Mouse (Mus musculus) limb, embryonic 13.5 days (tissue): ENCODE measurements around the gene Gm3500. TPM values are rescaled to one million over a fixed set of nuclear protein-coding genes. Genes with fewer than 3 reads are reported as not detected.
"Not testable (repeated sequence)": the region's sequence is repeated elsewhere in the genome, so short reads cannot be mapped to it uniquely, and the experiment has no call there.

Experiments
- ATAC-seq: fragments of 200-750 bp; cut with Nextera tagmentation; 2 replicates; pipeline ENCODE4 v1.8.0; 2017; ENCODE audit warnings: low read depth, moderate number of reproducible peaks, moderate TSS enrichment; ENCODE audit not compliant: low FRiP score
- H3K27ac ChIP-seq: fragments of 300-500 bp; sonication (generic); 2 replicates; pipeline ENCODE4 v1.5.1; 2015; ENCODE audit warnings: inconsistent platforms, mild to moderate bottlenecking, moderate library complexity
- H3K27me3 ChIP-seq: fragments of 300-500 bp; sonication (generic); 2 replicates; pipeline ENCODE4 v1.6.1; 2015; ENCODE audit warnings: mild to moderate bottlenecking, inconsistent platforms
- H3K36me3 ChIP-seq: fragments of 300-500 bp; sonication (generic); 2 replicates; pipeline ENCODE4 v1.6.1; 2015; ENCODE audit warnings: inconsistent platforms, mild to moderate bottlenecking, moderate library complexity
- H3K4me1 ChIP-seq: fragments of 300-500 bp; sonication (generic); 2 replicates; pipeline ENCODE4 v1.6.1; 2015; ENCODE audit warnings: inconsistent platforms
- H3K4me2 ChIP-seq: fragments of 300-500 bp; sonication (generic); replicated peaks from 2 replicates; pipeline ENCODE4 v1.6.1; 2015; ENCODE audit warnings: inconsistent platforms, mild to moderate bottlenecking, moderate library complexity
- H3K4me3 ChIP-seq: fragments of 300-500 bp; sonication (generic); 2 replicates; pipeline ENCODE4 v1.5.1; 2015; ENCODE audit warnings: moderate library complexity, mild to moderate bottlenecking, inconsistent platforms
- H3K9ac ChIP-seq: fragments of 300-500 bp; sonication (generic); 2 replicates; pipeline ENCODE4 v1.6.1; 2015; ENCODE audit warnings: mild to moderate bottlenecking, inconsistent platforms
- H3K9me3 ChIP-seq: fragments of 300-500 bp; sonication (generic); 2 replicates; pipeline ENCODE4 v1.6.1; 2016; ENCODE audit warnings: inconsistent platforms
- WGBS: fragments of 180-500 bp; shearing (Covaris S2); methylation state at CpG from one replicate; pipeline ENCODE4 v1.1.7; 2015; 5-methylcytosine and 5-hydroxymethylcytosine counted together
- polyA plus RNA-seq: library from polyadenylated mRNA; unstranded; fragments of >200 nt; fragmentation: Nextera tagmentation; extraction: Ambion mirVana; gene quantifications from 2 replicates; pipeline ENCODE4 v1.2.1, GENCODE M21; 2015

The Gm3500 gene
- 0.14 TPM in 1 of 2 replicates, not detected in the other for polyA plus RNA-seq

DNA sequence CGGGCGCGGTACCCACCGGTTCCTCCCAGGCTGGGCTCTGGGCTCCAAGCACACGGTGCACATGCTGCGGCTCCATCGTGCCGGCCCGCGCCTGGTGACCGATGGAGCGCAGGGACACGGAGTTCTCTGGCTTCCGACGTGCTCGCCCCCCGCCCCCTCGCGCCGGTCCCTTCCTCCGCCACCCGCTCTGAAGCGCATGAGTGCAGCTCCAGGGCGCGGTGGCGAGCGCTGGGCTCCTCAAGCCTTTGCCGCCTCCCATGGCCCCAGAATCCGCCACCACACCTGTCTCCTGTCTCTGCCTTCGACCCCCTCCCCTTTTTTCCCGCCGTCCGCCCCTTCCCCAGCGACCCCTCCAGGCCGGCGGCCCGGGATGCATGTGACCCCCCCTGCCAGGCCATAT is at the start of gene Gm3500:
Gene Gm3500, minus strand, starts transcription at position 101 of the 400 bp plus-strand sequence.
- not testable (repeated sequence) for H3K9me3 ChIP-seq, H3K36me3 ChIP-seq, H3K4me2 ChIP-seq, ATAC-seq, H3K27me3 ChIP-seq, H3K4me3 ChIP-seq, H3K27ac ChIP-seq, H3K9ac ChIP-seq, H3K4me1 ChIP-seq
- no CpG with 5 or more reads among the region's 37 CpGs for WGBS

DNA sequence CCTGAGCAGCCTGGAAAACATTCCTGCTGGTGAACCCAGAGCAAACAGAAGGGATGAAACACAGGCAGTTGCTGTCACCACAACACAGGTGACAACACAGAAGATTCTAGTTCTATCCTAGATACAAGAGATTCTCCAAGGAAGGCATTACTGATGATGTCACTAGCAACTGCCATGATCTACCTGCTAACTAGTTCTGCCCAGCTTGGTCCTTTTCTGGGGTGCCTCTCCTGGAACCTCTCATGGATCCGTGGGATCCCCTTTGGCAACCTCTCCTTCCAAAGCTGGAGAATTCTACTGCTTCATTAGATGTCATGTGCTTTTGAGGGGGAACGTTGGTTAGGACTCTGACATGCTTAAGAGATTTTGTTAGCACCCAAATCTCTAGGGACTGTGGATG is 54.0 kb downstream of the Gm3500 start, which contains the start of gene Gm3542:
Gene Gm3542, minus strand, starts transcription at position 101 of the 400 bp plus-strand sequence.
- H3K9me3 ChIP-seq, H3K27ac ChIP-seq, H3K4me2 ChIP-seq, H3K36me3 ChIP-seq, H3K4me1 ChIP-seq, H3K27me3 ChIP-seq, H3K4me3 ChIP-seq, H3K9ac ChIP-seq, ATAC-seq: not testable (repeated sequence)
- WGBS = no CpG with 5 or more reads among the region's 2 CpGs

Other genes with a start within 250 kb of the Gm3500 start
- not detected in 2 replicates for gene Gm3317, start 224.5 kb downstream of the Gm3500 start, polyA plus RNA-seq
- not detected in 2 replicates for gene Gm8271, start 203.3 kb downstream of the Gm3500 start, polyA plus RNA-seq
- not detected in 2 replicates for gene Gm3526, start 128.5 kb downstream of the Gm3500 start, polyA plus RNA-seq
- gene Gm3542, start 54.1 kb downstream of the Gm3500 start, polyA plus RNA-seq = not detected in 2 replicates
- 0.59 and 0.78 TPM in 2 replicates for gene Gm3194, start 66.4 kb upstream of the Gm3500 start, polyA plus RNA-seq
- not detected in 2 replicates for gene Gm8246, start 88.8 kb upstream of the Gm3500 start, polyA plus RNA-seq
- not detected in 2 replicates for gene Gm3187, start 95.2 kb upstream of the Gm3500 start, polyA plus RNA-seq
- gene Gm3488, start 112.6 kb upstream of the Gm3500 start, polyA plus RNA-seq = 0.45 and 0.75 TPM in 2 replicates
- not detected in 2 replicates for gene Gm3532, start 149.4 kb upstream of the Gm3500 start, polyA plus RNA-seq
- gene Gm8265, start 244.0 kb upstream of the Gm3500 start, polyA plus RNA-seq = not detected in 2 replicates